ENCODE assay signal across 8 mouse cellular contexts in the genomic region with DNA sequence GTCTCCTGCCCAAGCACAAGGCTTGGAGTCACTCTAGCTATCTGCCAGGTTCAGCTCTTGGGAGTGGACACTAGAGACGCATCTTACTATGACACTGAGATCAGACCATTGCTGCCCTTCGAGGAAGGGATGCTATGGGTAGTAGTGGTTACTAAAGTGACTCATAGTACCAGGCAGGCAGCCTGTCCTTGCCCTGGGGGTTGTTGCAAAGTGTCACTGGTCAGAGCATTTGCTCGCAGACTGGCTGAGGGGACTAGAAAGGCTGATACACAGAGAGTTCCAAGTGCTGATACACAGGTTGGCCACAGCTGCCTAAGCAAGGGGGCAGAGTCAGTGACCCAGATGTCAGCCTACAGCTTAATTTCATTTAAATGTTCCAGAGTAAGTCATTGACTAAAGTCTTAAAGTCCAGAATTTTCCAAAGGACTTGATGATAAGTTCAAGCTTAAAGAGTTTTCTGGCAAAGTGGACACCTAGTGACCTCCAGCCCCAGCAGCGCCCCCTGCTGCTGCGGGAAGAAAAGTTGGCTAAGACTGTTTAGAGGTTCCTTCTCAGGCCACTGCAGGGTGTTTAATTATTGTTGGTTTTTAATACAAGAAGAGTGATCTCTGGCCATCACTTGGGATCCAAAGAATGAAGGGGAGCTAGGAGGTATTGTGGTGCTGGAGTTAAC. TPM values are rescaled to one million over a fixed set of nuclear protein-coding genes. Genes with fewer than 3 reads are reported as not detected.
A peak's percentile ranks its signal among the peaks of the same experiment; 100 is the strongest.
DNase-seq lines count a peak whose midpoint lies in the region.

No protein-coding gene starts in this region.

- DNase-seq in gastrocnemius, postnatal 10 days: peak; percentile 49
- DNase-seq in gastrocnemius, postnatal 25 days: no peak
- peak; percentile 28 for DNase-seq in right cerebral cortex, postnatal 14 days
- no peak for DNase-seq in right cerebral cortex, postnatal 25 days
- peak; percentile 29 for DNase-seq in brain, adult 2 months (ENCODE audit: low read depth, low spot score)
- DNase-seq in lung, postnatal 36 days: peak; percentile 43
- DNase-seq in cerebellum, adult 11-12 months: no peak
- no peak for DNase-seq in cerebellum, postnatal 4 days (ENCODE audit: low spot score in 2 of 2)

RNA-seq across cellular contexts. Expression of a gene that starts 32.5 kb away (rescaled TPM):
- under 1 TPM; 0.12 to 0.65 TPM for total RNA-seq in gastrocnemius, postnatal 10 days (2021)
- under 1 TPM in 1 of 2 experiments, not detected in 1; 0.08 TPM for total RNA-seq in gastrocnemius, postnatal 25 days (2021)

RNA-seq across cellular contexts. Expression of a gene that starts 32.6 kb away (rescaled TPM):
- total RNA-seq in gastrocnemius, postnatal 10 days (2021): not detected
- not detected for total RNA-seq in gastrocnemius, postnatal 25 days (2021)

Comparison
In these comparisons a context has a peak if more than half of its experiments do, and no peak if none do; other contexts are left out.
1. DNase-seq: peak in gastrocnemius, postnatal 10 days (single experiment), right cerebral cortex, postnatal 14 days (single experiment), brain, adult 2 months (single experiment) and lung, postnatal 36 days (single experiment); none in gastrocnemius, postnatal 25 days (single experiment), right cerebral cortex, postnatal 25 days (single experiment), cerebellum, adult 11-12 months (single experiment) and cerebellum, postnatal 4 days (0 of 2).